Mouse (Mus musculus) bone marrow, adult 2 months (tissue): ENCODE data around the gene Tom1l2.

Experiments
- CTCF ChIP-seq: fragments of 200-500 bp; IDR thresholded peaks from 2 replicates; pipeline ENCODE4 v1.5.1; 2011; ENCODE audit warnings: low read length, control low read depth; ENCODE audit not compliant: control insufficient read depth, insufficient read depth
- POLR2A ChIP-seq: fragments of 200-500 bp; IDR thresholded peaks from 2 replicates; pipeline ENCODE4 v1.6.1; 2011; ENCODE audit warnings: low read depth, mild to moderate bottlenecking, control low read depth, low read length, borderline replicate concordance; ENCODE audit not compliant: control insufficient read depth

- TF ChIP-seq POLR2A (no peak), CTCF (no peak)
Measured at GRCm38 (mm10) chr11:60254308-60254707, 98.4 kb downstream of the Tom1l2 start.
